Mouse (Mus musculus) cerebellum, adult 2 months (tissue): Measurements from ENCODE around the gene Homer1.

Experiments used
- CTCF ChIP-seq: fragments of 200-500 bp; IDR thresholded peaks from 2 replicates; pipeline ENCODE4 v1.5.1; 2011; ENCODE audit warnings: low read depth, mild to moderate bottlenecking, control low read depth, low read length, moderate library complexity, borderline replicate concordance; ENCODE audit not compliant: insufficient read depth
- POLR2A ChIP-seq: fragments of 200-500 bp; IDR thresholded peaks from 2 replicates; pipeline ENCODE4 v1.6.1; 2011; ENCODE audit warnings: low read length, control low read depth, borderline replicate concordance; ENCODE audit not compliant: insufficient read depth

DNA sequence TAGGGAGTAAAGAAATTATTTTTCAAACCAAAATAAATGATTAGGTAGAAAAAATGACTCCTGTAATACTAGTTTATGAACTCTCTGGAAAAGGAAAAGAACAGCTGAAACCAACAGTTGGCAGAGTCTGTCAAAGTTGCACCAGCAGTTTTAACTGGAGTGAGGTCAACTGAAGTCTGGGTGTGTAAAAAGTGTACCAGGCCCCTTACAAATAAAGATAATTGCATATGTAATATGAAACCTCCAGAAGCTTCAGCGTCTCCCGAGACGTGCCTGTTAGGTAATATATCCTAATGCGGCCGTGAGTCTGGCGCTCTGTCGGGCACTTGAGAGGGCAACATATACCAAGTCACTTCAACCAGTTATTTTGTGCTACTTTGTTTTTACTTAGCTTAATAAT lies 8.3 kb downstream of the Homer1 start:
- TF ChIP-seq CTCF (no peak), POLR2A (no peak)
